Mouse (Mus musculus): Measurements from ENCODE around the gene Ecm2. TPM values are rescaled to one million over a fixed set of nuclear protein-coding genes. Genes with fewer than 3 reads are reported as not detected.

The Ecm2 gene
- total RNA-seq, 2 experiments from 2014 or later = 17.8 TPM

Other genes with a start within 250 kb of the Ecm2 start
- 1 to 10 TPM in 1 of 2 experiments, under 1 TPM in 1; 0.66 to 1.9 TPM for gene Fgd3, start 184.5 kb upstream of the Ecm2 start, total RNA-seq (2021)
- 10 to 100 TPM; 21.5 to 25.5 TPM for gene Bicd2, start 163.2 kb upstream of the Ecm2 start, total RNA-seq (2021)
- gene Ippk, start 83.6 kb upstream of the Ecm2 start, total RNA-seq (2021) = 1 to 10 TPM; 5.7 to 6.3 TPM
- gene Tes3-ps, start 11.5 kb upstream of the Ecm2 start, total RNA-seq (2021) = 1 to 10 TPM; 1.4 to 1.5 TPM
- gene Aspn, start 39.6 kb downstream of the Ecm2 start, total RNA-seq (2021) = 10 to 100 TPM; 70.9 to 90.6 TPM
- gene Omd, start 77.7 kb downstream of the Ecm2 start, total RNA-seq (2021) = 1 to 10 TPM; 2.8 to 4.1 TPM
- 100 to 1,000 TPM; 115 to 119 TPM for gene Ogn, start 103.2 kb downstream of the Ecm2 start, total RNA-seq (2021)
- 1 to 10 TPM; 2.8 to 3.3 TPM for gene Cenpp, start 148.0 kb downstream of the Ecm2 start, total RNA-seq (2021)
- gene Nol8, start 148.3 kb downstream of the Ecm2 start, total RNA-seq (2021) = 10 to 100 TPM; 10.3 to 10.6 TPM
- 10 to 100 TPM; 71.7 to 77.0 TPM for gene Iars, start 177.3 kb downstream of the Ecm2 start, total RNA-seq (2021)